Mouse (Mus musculus): ENCODE results near the gene Tm7sf3. TPM values are rescaled to one million over a fixed set of nuclear protein-coding genes. Genes with fewer than 3 reads are reported as not detected.
A peak's percentile ranks its signal among the peaks of the same experiment; 100 is the strongest.

Gene Tm7sf3
- 10 to 100 TPM; 30.2 to 33.3 TPM for total RNA-seq (2021)
- long read RNA-seq, experiment 1, transcript Tm7sf3-201 (12 exons, 3,241 nt) = major isoform, 64 of 69 reads
- long read RNA-seq, experiment 1, partial matches to known transcripts = 3 of 69 reads
- long read RNA-seq, experiment 1, other reads (novel, unspliced or antisense) = 2 of 69 reads
- long read RNA-seq, experiment 2, transcript Tm7sf3-201 (12 exons, 3,241 nt) = major isoform, 120 of 137 reads
- long read RNA-seq, experiment 2, partial matches to known transcripts = 12 of 137 reads
- long read RNA-seq, experiment 2, other reads (novel, unspliced or antisense) = 5 of 137 reads

DNA sequence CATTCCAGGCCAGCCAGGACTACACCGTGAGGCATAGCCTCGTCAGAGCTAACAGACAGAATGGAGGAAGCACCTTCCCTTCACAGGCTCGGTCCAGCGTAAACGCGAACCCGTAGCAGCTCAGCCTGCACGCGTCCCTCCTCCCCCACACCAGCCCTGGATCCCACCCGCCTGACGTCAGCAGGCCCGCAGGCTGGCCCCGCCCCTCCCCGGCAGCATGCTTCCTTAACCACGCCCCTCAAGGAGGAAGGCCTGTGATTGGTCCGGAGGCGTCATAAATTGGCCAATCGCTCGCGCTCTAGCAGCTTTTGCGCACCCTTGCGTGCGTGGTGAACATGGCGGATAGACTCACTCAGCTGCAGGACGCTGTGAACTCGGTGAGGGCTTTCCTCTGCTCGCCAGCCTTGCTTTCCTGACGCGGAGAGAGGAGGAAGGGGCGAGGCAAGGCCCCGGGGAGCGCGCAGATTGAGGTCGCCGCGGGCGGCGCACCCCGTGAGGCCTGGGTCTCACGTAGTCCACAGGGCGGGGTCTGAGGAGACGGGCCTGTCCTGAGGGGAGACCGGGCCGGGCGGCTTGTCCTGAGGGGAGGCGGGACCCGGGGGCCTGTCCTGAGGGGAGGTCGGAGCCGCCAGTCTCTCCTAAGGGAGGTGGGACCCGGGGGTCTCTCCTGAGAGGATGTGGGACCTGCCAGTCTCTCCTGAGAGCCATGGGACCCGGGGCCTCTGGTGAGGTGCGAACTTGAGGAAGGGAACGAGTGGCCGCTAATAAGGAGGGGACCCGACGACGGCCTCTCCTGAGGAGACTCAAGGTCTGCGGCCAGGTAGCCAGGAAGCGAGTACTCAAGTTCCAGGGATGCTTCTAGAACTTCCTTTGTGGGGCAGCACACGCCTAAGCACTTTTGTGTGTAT, at the start of gene Tm7sf3, which contains the start of gene Med21:
TSS of gene Tm7sf3 (minus strand) at position 549 of the 908 bp plus-strand sequence.
TSS of gene Med21 (plus strand) at position 272 of the 908 bp plus-strand sequence.
- DNase-seq (ENCODE audit: low spot score in 2 of 2) = peak; percentile 97

DNA sequence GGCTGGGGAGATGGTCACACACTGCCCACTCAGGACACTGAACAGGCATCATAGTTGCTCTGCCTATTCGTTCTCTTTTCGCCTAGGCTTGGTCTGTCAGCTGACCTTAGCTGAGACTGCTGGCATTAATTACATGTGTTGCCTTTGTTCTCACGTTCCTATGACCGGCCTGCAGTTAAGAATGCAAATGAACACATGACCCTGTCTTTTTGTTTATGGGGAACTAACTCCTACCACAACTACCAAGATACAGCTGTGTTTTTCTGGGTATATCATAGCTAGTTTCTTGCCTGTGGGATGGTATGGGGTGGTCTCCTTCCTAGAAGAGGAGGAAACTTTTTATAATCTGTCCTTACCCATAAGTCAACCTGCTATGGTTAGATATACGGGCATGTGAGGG, 46.2 kb upstream of the Tm7sf3 start:
- no peak for DNase-seq (ENCODE audit: low spot score in 2 of 2)

DNA sequence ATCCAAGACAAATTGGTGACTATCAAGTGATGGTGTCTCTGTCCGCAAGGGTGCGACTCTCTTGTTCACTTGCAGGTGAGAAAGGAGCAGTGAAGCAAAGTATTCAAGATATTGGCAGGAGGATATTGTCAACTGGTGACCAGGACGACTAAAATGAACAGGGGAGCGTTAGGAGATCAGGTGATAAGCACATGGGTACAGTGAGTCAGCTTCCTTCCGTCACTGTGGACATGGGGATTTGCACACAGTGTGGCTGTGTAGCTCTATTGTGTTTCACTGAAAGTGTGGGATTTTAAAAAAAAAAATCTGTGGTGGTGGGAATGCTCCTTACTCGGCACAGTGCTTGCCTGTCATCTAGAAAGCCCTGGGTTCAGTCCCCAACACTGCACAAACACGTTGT, 45.4 kb upstream of the Tm7sf3 start:
- no peak for DNase-seq (ENCODE audit: low spot score in 2 of 2)

DNA sequence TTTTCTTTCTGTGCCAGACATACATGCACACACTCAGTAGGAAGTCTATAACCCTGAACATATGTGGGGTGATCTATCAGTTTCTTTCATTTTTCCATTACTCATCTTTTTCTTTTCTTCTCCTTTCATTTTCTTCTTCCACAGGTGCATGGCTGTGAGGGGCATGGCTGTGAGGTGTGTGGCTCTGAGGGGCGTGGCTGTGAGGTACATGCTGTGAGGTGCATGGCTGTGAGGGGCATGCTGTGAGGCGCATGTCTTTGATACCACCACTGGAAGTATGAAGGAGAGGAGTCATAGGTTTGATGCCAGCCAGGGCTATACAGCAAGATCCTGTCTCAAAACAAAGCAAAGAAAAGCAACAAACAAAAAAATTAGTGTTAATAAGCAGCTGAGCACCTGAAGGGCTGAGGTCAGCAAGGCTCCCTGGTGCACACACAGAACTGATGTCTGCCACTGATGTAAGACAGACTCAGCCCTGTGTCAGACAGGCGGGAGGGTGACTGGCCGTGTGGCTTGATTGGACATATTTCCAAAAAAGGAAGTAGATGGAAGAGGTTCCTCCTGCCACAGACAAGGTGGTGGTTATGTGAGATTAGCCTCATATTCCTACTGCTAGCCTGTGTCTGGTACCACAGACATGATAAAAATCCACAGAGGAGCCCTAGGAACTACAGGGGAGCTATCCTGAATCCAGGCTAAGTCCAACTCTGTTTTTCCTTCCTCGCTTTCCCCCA, 44.0 kb upstream of the Tm7sf3 start:
- DNase-seq (ENCODE audit: low spot score in 2 of 2) = no peak

DNA sequence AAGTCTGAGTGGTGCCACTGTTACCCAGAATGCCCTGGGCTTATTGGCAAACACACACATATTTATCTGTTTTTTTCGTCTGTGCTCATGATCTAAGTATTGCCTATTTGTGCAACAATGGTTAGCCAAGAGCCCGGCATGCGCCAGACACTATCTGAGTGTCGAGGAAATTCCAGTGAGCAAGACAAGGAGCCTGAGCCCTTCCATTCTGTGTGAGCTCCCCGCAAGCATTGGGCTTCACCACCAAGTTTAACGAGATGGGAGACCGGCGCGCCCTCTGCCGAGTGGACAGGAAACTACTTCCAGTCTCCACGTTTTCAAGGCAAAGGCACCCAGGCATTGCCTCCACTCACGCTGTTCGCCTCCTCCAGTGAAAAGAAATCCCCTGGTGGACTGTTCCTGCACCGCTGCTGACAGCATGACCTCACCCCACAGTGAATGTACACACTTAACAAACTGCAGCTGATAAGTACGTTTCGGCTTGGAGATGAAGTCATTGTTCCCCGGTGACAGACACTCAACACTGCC, 43.2 kb upstream of the Tm7sf3 start:
- DNase-seq (ENCODE audit: low spot score in 2 of 2) = peak; percentile 43 to 60

DNA sequence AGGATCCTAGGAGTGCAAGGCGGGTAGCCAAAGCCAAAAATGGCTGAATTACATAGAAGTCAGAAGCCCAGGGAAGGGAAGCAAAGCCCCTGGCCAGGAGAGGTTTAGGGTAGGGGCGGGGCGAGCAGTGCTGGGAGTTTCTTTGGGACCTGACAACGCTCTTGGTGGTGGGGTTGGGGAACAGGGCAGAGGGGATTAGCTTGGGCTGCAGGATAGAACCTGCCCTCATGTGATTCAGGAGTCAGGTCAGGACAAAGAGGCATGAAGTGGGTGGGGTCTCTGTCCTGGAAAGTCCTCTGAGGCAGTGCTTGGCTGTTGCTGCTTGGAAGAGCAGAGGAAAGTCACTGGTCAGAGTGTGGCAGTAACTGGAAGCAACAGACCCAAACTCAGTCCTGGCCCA, 41.3 kb upstream of the Tm7sf3 start:
- no peak for DNase-seq (ENCODE audit: low spot score in 2 of 2)

DNA sequence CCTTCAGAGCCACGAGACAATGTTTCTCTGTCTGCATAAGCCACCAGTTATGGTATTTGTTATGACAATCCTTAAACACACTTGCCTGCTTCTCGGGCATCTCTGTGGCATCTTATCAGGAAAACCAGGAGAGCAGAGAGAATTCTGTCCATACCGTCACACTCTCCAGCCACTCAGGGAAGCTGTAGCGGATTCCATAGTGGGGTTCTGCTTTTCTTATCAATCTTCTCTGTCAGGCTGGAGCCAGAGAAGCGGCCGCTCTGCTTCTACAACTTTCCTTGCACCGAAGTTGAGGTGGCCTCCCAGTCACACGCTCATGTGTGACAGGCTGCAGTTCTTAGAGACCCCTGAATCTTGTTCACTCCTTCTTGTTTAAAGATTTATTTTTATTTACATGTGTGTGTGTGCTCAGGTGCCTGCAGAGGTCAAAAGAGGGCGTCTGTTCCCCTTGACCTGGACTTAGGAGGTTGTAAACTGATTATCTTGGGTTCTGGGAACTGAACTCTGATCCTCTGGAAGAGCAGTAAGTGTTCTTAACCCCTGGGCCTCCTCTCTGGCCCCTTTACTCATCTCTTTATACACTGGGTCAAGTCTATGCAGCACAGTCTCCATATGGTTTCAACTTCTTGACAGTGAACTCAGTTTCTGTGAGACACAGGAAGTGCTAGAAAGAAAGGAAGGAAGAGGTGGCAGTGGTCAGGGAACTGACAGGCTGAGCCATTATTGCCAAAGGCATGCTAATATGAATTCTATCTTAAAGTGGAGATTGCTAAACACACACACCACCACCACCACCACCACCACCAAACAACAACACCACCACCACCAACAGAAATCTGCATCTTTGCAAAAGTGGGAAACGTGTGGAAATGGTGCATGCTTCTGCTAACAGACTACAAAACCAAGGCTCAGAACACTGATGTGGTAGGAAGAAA, 35.8 kb upstream of the Tm7sf3 start:
- DNase-seq (ENCODE audit: low spot score in 2 of 2) = no peak

DNA sequence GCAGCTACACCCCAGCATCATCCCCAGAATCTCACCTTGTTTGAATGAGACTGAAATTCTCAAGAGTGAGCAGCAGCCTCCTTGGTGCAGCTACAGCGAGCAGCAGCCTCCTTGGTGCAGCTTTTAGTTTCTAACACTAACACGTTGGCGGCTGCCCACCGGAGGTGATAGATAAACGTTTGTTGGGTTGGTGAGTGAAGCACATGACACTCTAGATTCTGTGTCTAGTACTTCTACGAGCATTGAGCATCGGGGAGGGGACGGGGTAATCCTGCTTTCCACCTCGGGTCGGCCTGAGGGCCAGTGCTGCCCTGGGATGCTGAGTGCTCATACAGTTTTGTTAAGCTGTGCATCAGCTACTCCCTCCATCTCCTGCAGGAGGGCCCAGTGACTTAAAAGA, 34.3 kb upstream of the Tm7sf3 start:
- DNase-seq (ENCODE audit: low spot score in 2 of 2) = no peak

DNA sequence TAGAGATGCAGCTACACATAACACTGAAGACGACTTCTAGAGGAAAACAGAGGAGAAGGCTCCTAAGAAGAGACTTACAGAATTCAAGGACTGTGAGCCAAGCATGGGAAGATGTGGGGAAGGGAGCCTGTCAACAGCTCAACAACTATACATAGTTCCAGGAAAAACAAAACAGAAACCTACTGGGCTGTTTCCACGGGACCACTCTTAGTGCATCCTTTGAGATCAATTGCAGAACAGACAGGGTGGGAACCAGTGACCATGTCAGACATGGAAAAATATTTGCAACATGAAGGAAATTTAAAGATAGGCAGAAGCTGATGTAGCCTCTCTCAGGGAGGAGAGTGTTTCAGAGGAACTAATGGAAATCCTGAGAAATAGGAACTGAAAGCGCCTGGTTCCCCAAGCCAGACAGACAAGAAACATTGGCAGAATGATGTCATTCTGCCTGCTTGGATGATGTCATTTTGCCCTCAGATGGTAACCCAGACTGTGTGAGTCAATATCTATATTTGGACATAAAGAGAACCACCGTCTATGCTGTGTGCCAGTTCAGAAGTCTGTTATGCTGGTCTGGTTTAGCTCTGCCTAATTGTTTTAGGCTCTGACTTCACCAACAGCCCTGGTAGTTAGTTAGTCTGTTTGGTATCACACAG, 32.4 kb upstream of the Tm7sf3 start:
- no peak for DNase-seq (ENCODE audit: low spot score in 2 of 2)

DNA sequence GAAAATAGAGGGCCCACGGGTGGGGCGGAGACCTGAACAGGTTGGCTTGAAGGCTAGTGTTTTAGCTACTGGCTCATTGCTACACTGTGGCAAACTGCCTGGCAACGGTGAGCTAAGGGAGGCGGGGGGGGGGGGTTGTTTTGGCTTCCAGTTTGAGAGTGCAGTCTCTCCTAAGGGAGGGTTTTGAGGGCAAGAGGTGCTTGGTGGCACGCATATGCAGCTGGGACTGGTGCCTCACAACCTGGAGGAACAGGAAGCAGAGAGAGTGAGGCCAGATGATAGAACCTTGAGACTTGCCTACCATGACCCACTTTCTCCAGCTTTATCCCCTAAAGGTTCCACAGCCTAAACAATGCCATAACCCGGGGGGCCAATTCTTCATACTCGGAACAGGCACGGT, 31.8 kb upstream of the Tm7sf3 start:
- DNase-seq (ENCODE audit: low spot score in 2 of 2) = no peak

DNA sequence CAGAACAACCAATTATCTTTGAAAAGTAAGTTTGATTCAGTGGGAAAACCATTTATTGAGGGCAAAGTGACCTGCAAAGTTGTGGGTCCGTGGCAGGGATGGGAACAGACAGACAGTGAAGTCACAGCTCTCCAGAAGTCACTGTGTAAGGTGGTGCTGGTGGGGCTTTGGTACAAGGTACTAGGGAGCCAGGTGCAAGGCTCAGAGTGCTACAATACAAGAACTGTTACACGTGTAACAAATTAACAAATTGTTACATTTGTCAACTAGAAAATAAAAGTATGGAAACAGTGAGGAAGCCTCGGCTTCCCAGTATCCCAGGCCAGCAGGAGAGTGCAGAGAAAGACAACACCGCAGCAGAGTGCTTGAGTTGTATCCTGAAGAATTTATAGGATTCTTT, 31.1 kb upstream of the Tm7sf3 start:
- no peak for DNase-seq (ENCODE audit: low spot score in 2 of 2)

DNA sequence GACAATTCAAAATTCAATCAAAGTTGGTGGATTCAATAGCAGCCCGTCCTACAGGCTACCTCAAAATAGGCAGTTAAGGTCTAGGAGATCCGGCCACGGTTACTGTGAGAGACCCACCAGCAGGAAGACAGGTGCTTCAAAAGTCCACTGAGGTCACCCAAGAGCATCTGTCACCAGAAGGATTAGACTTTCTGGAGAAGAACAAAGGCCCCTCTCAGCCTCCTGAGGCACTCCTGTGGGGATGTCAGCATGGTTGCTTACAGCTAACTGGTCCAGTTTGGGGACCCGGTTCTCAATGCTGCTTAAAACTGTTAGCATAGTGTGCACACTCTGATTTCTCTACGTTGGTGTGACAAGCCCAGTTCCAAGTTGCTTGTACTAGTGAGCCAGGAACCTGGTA, 29.5 kb upstream of the Tm7sf3 start:
- DNase-seq (ENCODE audit: low spot score in 2 of 2) = no peak

DNA sequence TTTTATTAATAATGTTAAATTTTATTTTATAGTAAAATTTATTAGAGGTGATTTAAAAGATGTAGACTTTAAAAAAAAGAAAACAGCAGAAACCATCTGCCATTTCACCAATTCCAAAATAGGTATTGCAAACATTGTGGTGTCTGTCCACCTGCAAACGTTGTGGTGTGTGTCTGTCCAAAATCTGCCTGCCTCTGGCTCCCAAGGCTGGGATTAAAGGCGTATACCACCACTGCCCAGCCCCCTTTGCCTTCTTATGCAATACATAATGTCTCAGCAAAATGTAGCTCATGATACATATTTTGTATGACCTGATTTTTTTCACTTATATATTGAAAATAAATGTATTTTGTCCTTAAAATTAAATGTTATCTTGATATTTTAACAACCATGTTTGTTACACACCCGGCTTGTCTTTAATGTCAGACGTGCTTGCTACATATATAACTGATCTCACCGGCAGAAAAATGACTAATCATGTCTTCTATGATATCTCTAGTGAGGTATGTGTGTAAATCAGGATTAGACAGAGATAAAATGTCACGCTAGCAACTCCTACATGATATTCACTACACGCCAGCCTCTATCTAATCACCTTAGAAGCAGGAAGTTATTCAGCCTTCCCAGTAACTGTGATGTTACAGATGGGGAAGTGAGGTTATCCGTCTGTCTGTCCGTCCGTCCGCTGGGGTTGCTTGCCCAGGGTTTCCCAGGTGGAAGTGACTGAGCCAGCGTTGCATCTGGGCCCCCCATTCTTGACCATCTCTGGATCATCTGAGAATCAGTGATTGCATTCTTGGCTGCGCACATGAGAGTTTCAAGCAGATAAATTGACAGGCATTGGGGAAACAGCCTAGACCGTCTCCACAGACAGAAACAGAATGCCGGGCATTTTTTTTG, 28.6 kb upstream of the Tm7sf3 start:
- no peak for DNase-seq (ENCODE audit: low spot score in 2 of 2)

DNA sequence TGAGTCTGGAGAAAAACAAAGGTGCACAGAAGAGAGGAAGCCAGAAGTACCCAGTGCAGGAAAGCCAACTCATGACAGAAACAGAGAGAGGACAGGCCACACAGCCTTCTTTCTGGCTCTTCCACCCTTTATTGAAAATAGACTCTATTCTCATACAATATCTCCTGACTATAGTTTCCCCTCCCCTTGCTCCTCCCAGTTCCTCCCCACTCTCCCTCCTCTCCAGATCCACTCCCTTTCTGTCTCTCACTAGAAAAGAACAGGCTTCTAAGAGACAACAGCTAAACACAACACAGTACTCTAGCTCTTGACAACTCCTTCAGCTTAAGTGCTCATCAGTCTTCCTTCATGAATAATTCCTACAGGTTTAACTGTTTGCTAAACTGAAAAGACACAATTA, 26.0 kb upstream of the Tm7sf3 start:
- no peak for DNase-seq (ENCODE audit: low spot score in 2 of 2)

DNA sequence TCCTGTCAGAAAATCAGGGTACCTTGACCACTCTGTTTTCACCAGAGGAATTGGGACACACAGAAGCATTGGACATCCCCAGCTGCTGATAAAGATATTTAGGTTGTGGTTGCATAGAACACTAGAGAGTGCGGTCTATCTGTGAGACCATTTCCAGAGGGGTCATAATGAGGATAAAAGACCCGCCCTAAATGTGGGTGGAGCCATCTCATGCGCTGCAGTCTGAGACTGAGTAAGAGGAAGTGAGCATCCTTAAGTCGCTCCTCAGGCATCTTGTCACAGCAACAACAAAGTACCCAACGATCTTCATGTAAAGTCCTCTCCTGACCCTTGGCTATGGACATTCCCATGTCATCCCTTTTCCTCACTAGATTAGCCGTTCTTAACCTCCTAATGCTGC, 24.2 kb upstream of the Tm7sf3 start:
- DNase-seq (ENCODE audit: low spot score in 2 of 2) = no peak

DNA sequence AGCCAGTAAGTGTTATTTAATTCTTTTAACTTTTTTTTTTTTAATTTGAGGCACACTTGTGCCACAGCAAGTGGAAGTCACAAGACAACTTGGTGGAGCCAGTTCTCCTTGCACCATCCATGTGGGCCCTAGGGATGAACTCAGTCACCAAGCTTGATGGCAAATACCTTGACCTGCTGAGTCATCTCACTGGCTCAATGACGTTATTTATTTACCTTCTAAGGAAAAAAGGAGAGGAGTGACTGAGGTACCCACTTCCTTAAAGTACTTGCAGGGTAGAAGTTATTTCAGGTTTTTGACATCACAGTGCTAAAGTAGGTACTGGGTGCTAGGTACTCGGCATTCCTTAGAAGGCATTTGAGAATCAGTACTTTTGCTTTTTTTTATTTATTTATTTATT, 22.8 kb upstream of the Tm7sf3 start:
- no peak for DNase-seq (ENCODE audit: low spot score in 2 of 2)

DNA sequence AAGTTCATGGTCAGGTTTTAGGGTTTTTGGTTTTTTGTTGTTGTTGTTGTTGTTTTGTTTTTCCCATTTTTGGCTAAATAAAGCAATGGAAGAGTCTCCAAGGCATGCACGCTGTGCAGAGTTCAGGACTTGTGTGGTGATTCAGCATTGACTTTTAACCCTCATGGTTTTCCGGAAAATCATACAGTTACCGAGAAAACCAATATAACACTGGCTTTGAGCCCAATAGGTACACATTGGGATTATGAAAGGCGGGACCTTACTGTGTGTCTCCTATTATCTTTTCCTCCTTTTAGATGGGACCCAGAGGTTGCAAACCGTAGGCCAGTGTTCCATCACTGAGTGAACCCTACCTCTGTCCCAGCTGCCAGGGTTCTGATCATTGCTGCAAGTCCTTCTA, 22.3 kb upstream of the Tm7sf3 start:
- no peak for DNase-seq (ENCODE audit: low spot score in 2 of 2)

DNA sequence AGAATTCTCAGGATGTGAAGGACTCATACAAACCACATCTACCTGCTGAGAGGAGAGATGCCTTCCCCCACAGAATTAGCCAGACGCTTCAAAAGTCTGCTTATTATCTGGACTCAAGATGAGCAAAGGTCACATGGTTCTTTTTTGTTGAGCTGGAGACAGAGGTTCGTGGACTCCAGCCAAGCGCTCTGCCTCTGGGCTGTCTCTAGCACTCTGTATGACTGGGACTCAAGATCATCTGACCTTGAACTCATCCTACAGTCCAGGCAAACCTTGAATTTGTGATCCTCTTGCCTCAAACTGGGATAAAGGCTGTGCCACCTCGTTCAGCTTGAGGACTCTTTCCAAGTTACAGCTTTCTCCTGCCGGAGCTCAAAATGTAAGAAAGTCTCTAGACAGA, 21.5 kb upstream of the Tm7sf3 start:
- DNase-seq (ENCODE audit: low spot score in 2 of 2) = peak in 1 of 2 experiments; percentile 32

DNA sequence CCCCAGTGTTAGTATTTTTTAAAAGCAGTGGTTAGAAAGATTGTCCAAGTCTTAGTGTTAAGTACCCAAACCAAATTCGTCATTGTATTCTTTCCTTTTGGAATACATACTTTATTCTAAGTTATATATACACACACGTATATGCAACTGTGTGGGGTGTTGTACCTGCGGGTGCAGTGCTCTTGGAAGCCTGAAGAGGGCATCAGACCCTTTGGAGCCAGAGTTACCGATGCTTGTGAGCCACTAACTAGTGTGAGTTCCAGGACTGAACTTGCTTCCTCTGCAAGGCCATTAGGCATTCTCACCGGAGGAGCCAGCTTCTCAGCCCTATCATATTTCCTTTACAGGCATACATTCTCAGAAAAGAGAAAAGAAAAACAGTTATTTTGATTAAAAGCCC, 20.1 kb upstream of the Tm7sf3 start:
- peak; percentile 47 to 49 for DNase-seq (ENCODE audit: low spot score in 2 of 2)

Data from adrenal gland, adult 18-20 months (tissue).